Mouse (Mus musculus): ENCODE results near the gene Fbxo31.

- no peak for TF ChIP-seq GATA1 (IDR thresholded peaks at IDR 0.05; ENCODE audit: low read depth, low read length)
- TF ChIP-seq ZNF384 (IDR thresholded peaks at IDR 0.05; ENCODE audit: low read depth, low read length) = no peak
- no peak for TF ChIP-seq CTCF (IDR thresholded peaks at IDR 0.05 in 2 of 3, conservative IDR thresholded peaks at IDR 0.05 in 1 of 3; ENCODE audit: control insufficient read depth in 1 of 3, insufficient read depth in 1 of 3, low read depth in 2 of 3, low read length in 3 of 3, poor library complexity in 1 of 3, severe bottlenecking in 1 of 3)
- TF ChIP-seq POLR2A (IDR thresholded peaks at IDR 0.05; ENCODE audit: control insufficient read depth in 1 of 2, insufficient read depth in 1 of 2, low read depth in 1 of 2, low read length in 2 of 2, poor library complexity in 1 of 2) = no peak
- no peak for TF ChIP-seq RAD21 (IDR thresholded peaks at IDR 0.05; ENCODE audit: low read depth, low read length)
- no peak for TF ChIP-seq MXI1 (IDR thresholded peaks at IDR 0.05; ENCODE audit: low read depth, low read length)
- no peak for TF ChIP-seq EP300 (IDR thresholded peaks at IDR 0.05; ENCODE audit: low read depth in 1 of 2, low read length in 2 of 2)
- no peak for TF ChIP-seq E2F4 (IDR thresholded peaks at IDR 0.05; ENCODE audit: borderline replicate concordance, low read depth, low read length)
- TF ChIP-seq HCFC1 (IDR thresholded peaks at IDR 0.05; ENCODE audit: low read depth, low read length) = no peak
- no peak for TF ChIP-seq ZKSCAN1 (IDR thresholded peaks at IDR 0.05; ENCODE audit: low read depth, low read length)
- TF ChIP-seq TAL1 (IDR thresholded peaks at IDR 0.05; ENCODE audit: low read length) = no peak
- no peak for TF ChIP-seq SIN3A (IDR thresholded peaks at IDR 0.05; ENCODE audit: low read length)
- TF ChIP-seq JUND (IDR thresholded peaks at IDR 0.05; ENCODE audit: low read depth, low read length) = no peak
- no peak for TF ChIP-seq TCF12 (IDR thresholded peaks at IDR 0.05; ENCODE audit: low read depth, low read length)
Measured at GRCm38 (mm10) chr8:121561636-121562345, 16.8 kb downstream of the Fbxo31 start.

All from MEL (cell line).